Mouse (Mus musculus) olfactory bulb, adult 2 months (tissue): ENCODE data around the gene Cadm4. TPM values are rescaled to one million over a fixed set of nuclear protein-coding genes. Genes with fewer than 3 reads are reported as not detected.

Source experiments
- H3K27ac ChIP-seq: fragments of 200-500 bp; 2 replicates; pipeline ENCODE4 v1.5.1; 2012; ENCODE audit warnings: low read depth, low read length; ENCODE audit not compliant: insufficient read depth
- H3K4me1 ChIP-seq: fragments of 200-500 bp; 2 replicates; pipeline ENCODE4 v1.6.1; 2012; ENCODE audit warnings: low read length; ENCODE audit not compliant: control insufficient read depth, insufficient read depth
- H3K4me3 ChIP-seq: fragments of 200-500 bp; 2 replicates; pipeline ENCODE4 v1.5.1; 2012; ENCODE audit warnings: mild to moderate bottlenecking, low read depth, low read length, moderate library complexity; ENCODE audit not compliant: insufficient read depth
- CTCF ChIP-seq: fragments of 200-500 bp; IDR thresholded peaks from 2 replicates; pipeline ENCODE4 v1.5.1; 2012; ENCODE audit warnings: low read depth, mild to moderate bottlenecking, low read length, moderate library complexity; ENCODE audit not compliant: insufficient read depth
- POLR2A ChIP-seq: fragments of 200-500 bp; IDR thresholded peaks from 2 replicates; pipeline ENCODE4 v1.6.1; 2012; ENCODE audit warnings: mild to moderate bottlenecking, low read depth, low read length, moderate library complexity; ENCODE audit not compliant: insufficient read depth
- WGBS: fragments of 180-500 bp; shearing (Covaris S2); methylation state at CpG from one replicate; pipeline ENCODE4 v1.1.7; 2018; 5-methylcytosine and 5-hydroxymethylcytosine counted together
- polyA plus RNA-seq: library from polyadenylated mRNA; stranded (reverse); fragments of >200 nt; gene quantifications from 2 replicates; pipeline ENCODE4 v1.2.4, GENCODE M21; 2012; ENCODE audit warnings: low replicate concordance; ENCODE audit not compliant: missing spikeins, insufficient read depth, insufficient read length

The Cadm4 gene
- polyA plus RNA-seq, 1 experiment, result not detected

- WGBS, result 88% methylated on average over 6 of the region's 6 CpGs
- no peak overlapping the region for H3K27ac ChIP-seq
- H3K4me1 ChIP-seq, result peaks cover 7% of the 10 kb centered on the region
- H3K4me3 ChIP-seq, result no peak overlapping the region
- TF ChIP-seq CTCF (no peak), POLR2A (no peak)
Observed at GRCm38 (mm10) chr7:24523723-24524122, 41.9 kb downstream of the Cadm4 start.

DNA sequence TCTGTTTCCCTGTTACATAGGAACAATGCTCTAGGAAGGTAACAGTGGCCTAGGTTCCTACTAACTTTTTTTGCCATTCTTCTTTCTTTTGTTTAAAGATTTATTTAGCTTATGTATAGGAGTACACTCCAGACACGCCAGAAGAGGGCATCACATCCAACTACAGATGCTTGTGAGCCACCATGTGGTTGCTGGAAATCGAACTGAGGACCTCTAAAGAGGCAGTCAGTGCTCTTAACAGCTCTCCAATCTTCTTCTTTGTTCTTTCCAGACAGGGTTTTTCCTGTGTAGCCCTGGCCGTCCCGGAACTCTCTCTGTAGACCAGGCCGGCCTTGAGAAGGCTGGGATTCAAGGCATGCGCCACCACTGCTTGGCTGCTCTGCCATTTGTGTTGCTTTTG is 43.2 kb downstream of the Cadm4 start:
- no peak for TF ChIP-seq POLR2A
- TF ChIP-seq CTCF, result 0 out of 2 replicates have a peak, but pooled peaks have one; percentile 8
- WGBS, result 75% methylated on average over 6 of the region's 6 CpGs
- Histone ChIP-seq H3K4me1 (peaks cover 12% of the 10 kb centered on the region), H3K27ac (no peak overlapping the region), H3K4me3 (no peak overlapping the region)

DNA sequence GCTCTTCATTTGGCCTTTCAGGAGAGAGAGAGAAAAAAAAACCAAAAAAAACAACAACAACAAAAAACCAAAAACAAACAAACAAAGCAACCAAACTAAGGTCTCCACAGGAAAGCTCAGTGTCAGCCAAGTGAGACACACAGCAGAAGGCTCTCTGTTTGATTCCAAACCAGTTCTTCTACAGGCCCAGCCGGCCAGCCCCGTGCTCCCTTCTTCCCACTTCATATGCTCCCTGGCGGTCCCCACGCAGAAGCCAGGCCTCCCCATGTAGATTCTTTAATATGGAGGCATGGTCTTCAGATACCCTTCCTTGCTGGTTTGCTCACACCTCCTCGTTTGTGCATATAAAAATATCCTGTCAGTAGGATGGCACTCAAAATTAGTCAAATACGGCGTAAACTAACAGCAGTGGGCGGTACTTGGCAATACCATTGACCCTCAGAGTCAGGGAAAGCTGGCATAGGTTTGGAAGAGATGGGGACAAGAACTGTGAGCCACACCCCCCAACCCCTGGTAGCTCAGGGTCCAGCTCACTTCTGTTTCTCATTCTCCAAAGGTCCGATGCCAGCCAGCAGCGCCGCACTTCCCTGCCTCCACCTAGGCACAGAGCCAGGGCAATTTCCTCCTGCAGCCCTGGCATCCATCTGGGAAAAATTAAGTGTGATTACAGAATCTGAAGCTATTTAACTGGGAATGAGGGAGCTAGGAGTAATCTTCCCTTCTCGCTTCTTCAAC is 44.0 kb downstream of the Cadm4 start:
- H3K4me1 ChIP-seq, result peaks cover 12% of the 10 kb centered on the region
- TF ChIP-seq CTCF (no peak), POLR2A (no peak)
- 43% methylated on average over 12 of the region's 12 CpGs for WGBS
- H3K27ac ChIP-seq, result no peak overlapping the region
- H3K4me3 ChIP-seq, result no peak overlapping the region

GRCm38 (mm10) chr7:24528861-24529260 is 47.0 kb downstream of the Cadm4 start:
- no peak for TF ChIP-seq POLR2A
- TF ChIP-seq CTCF, result no peak
- Histone ChIP-seq H3K4me1 (peaks cover 28% of the 10 kb centered on the region), H3K27ac (no peak overlapping the region), H3K4me3 (no peak overlapping the region)
- WGBS, result 89% methylated on average over 11 of the region's 11 CpGs

- TF ChIP-seq POLR2A (no peak), CTCF (no peak)
- WGBS, result 52% methylated on average over 11 of the region's 11 CpGs
- peaks cover 32% of the 10 kb centered on the region for H3K4me1 ChIP-seq
- H3K27ac ChIP-seq, result peak overlapping the region; percentile 96
- peak overlapping the region; percentile 71 for H3K4me3 ChIP-seq
Observed at GRCm38 (mm10) chr7:24529580-24529979, 47.8 kb downstream of the Cadm4 start.

DNA sequence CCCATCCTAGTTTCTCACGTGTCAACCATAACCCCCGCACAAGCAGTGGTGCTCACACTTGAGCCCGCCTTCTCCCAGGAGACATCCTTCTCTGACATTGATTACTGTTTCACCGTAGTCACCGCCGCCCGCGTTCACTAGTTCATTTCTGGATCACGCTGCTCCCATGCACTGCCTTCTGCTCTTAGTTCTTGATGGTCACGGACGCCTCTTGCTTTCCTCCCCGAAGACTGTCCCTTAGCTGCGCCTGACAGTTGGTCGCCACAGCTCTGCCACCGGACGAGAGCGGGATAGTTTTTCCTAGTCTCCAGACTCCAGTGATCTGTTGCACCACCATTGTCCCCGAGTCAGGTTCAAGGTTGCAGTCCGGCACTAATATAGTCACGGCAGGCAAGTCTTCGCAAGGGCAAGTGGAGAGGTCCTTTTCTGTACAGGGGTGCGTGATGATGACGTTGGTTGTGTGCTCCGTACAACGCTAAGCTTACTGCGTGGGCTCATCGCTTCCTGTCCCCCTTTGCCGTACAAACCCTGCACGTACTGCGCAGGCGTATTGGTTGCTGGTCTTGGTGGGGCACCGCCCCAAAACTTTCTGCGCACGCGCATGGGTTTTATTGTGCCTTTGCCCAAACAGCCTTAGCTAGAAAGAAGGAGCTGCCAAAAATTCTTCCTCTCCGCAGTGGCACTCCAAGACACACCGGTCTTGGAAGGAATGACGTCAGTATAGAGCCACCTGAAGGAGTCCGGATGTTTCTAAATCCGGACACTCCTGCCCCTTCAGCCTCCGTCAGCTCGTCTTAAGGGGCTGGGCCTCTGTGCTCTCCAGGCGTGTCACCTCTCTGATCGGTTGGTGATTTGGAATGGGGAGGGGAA is 48.5 kb downstream of the Cadm4 start, which contains the start of gene Irgq:
Gene Irgq, plus strand, starts transcription at position 628 of the 870 bp plus-strand sequence.
- H3K27ac ChIP-seq, result peak within 1 kb of the TSS; percentile 96
- H3K4me3 ChIP-seq, result peak within 1 kb of the TSS; percentile 75
- under 1% methylated on average over 44 of the region's 44 CpGs for WGBS
- H3K4me1 ChIP-seq, result peaks cover 32% of the 10 kb centered on the region
- TF ChIP-seq POLR2A, result peak; percentile 33; the same call in 1 of the 2 replicates
- no peak for TF ChIP-seq CTCF

DNA sequence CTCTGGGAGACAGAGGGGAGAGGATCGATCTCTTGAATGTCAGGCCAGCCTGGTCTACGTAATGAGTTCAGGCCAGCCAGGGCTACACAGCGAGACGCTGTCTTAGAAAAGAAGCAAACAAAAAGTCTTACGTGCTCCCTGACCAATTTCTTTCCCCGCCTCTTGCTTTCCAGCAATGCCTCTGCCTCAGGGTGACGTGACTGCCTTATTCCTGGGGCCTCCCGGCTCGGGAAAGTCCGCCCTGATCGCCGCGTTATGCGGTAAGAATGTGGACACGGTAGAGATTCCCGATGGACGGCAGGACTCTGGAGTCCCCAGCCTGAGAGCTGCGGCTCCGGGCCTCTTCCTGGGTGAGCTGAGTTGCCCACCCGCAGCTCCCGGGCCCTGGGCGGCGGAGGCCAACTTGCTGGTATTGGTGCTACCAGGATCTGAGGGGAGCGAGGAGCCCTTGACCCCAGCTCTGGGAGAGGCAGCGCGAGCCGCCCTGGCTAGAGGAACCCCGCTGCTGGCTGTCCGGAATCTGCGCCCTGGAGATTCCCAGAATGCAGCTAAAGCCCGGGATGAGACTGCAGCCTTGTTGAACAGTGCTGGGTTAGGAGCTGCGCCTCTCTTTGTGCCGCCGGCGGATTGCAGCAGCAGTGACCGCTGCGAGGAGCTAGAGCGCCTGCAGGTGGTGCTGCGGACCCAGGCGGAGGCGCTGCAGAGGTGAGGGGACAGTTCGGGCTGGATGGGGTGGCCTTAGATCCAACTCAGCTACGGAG is 49.6 kb downstream of the Cadm4 start:
- peaks cover 32% of the 10 kb centered on the region for H3K4me1 ChIP-seq
- TF ChIP-seq POLR2A (no peak), CTCF (peak; percentile 56; the same call in 1 of the 2 replicates)
- peak overlapping the region; percentile 63 for H3K27ac ChIP-seq
- under 1% methylated on average over 43 of the region's 43 CpGs for WGBS
- peak overlapping the region; percentile 75 for H3K4me3 ChIP-seq

DNA sequence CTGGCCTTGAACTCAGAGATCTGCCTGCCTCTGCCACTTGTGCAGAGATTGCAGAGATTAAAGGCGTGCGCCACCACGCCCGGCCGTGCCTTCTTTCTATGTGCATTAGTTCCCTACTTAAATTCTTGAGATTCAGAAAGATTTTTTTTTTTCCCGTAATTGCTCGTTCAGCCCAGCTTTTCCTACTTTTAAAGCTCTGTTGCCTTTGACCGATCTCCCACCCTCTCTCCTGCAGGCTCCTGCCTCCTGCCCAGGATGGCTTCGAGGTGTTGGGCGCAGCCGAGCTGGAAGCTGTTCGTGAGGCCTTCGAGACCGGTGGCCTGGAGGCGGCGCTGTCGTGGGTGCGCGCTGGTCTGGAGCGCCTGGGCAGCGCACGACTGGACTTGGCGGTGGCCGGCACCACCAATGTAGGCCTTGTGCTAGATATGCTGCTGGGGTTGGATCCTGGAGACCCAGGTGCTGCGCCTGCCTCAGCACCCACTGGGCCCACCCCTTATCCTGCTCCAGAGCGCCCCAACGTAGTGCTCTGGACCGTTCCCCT is 51.3 kb downstream of the Cadm4 start:
- H3K4me1 ChIP-seq, result peaks cover 29% of the 10 kb centered on the region
- TF ChIP-seq CTCF (no peak), POLR2A (no peak)
- H3K27ac ChIP-seq, result no peak overlapping the region
- no peak overlapping the region for H3K4me3 ChIP-seq
- 81% methylated on average over 28 of the region's 28 CpGs for WGBS
